Mouse (Mus musculus) neural tube, embryonic 14.5 days (tissue): ENCODE measurements around the gene Hsd17b3. TPM values are rescaled to one million over a fixed set of nuclear protein-coding genes. Genes with fewer than 3 reads are reported as not detected.
"Not testable (repeated sequence)": the region's sequence is repeated elsewhere in the genome, so short reads cannot be mapped to it uniquely, and the experiment has no call there.

ENCODE experiments used
- ATAC-seq: fragments of 200-750 bp; cut with Nextera tagmentation; 2 replicates; pipeline ENCODE4 v1.8.0; 2017; ENCODE audit warnings: low read depth, mild to moderate bottlenecking, moderate TSS enrichment, moderate library complexity
- H3K27ac ChIP-seq: fragments of 300-500 bp; sonication (generic); 2 replicates; pipeline ENCODE4 v1.5.1; 2014; ENCODE audit warnings: low read depth, mild to moderate bottlenecking, control low read depth, low read length, moderate library complexity, mixed read lengths
- H3K27me3 ChIP-seq: fragments of 300-500 bp; sonication (generic); 2 replicates; pipeline ENCODE4 v1.6.1; 2014; ENCODE audit warnings: low read length; ENCODE audit not compliant: control insufficient read depth, insufficient read depth
- H3K36me3 ChIP-seq: fragments of 300-500 bp; sonication (generic); 2 replicates; pipeline ENCODE4 v1.6.1; 2014; ENCODE audit warnings: low read length, mixed read lengths; ENCODE audit not compliant: control insufficient read depth, insufficient read depth
- H3K4me1 ChIP-seq: fragments of 300-500 bp; sonication (generic); 2 replicates; pipeline ENCODE4 v1.6.1; 2014; ENCODE audit warnings: low read length; ENCODE audit not compliant: control insufficient read depth, insufficient read depth
- H3K4me2 ChIP-seq: fragments of 300-500 bp; sonication (generic); 2 replicates; pipeline ENCODE4 v1.6.1; 2014; ENCODE audit warnings: mild to moderate bottlenecking, low read depth, low read length, control low read depth
- H3K4me3 ChIP-seq: fragments of 300-500 bp; sonication (generic); 2 replicates; pipeline ENCODE4 v1.5.1; 2014; ENCODE audit warnings: low read depth, low read length, control low read depth, mixed read lengths
- H3K9ac ChIP-seq: fragments of 300-500 bp; sonication (generic); replicated peaks from 2 replicates; pipeline ENCODE4 v1.6.1; 2014; ENCODE audit warnings: low read depth, mild to moderate bottlenecking, control low read depth, low read length, mixed read lengths
- H3K9me3 ChIP-seq: fragments of 300-500 bp; sonication (generic); 2 replicates; pipeline ENCODE4 v1.6.1; 2016; ENCODE audit warnings: low read length; ENCODE audit not compliant: control insufficient read depth
- WGBS: fragments of 180-500 bp; shearing (Covaris S2); extraction: QIAGEN DNeasy Blood & Tissue Kit; methylation state at CpG from one replicate; pipeline ENCODE4 v1.1.7; 2014; 5-methylcytosine and 5-hydroxymethylcytosine counted together
- polyA plus RNA-seq: library from polyadenylated mRNA; unstranded; fragments of >200 nt; fragmentation: Nextera tagmentation; extraction: Ambion mirVana; gene quantifications from 2 replicates; pipeline ENCODE4 v1.2.1, GENCODE M21; 2014

Gene Hsd17b3
- polyA plus RNA-seq, 1 experiment from 2014 or later = not detected

DNA sequence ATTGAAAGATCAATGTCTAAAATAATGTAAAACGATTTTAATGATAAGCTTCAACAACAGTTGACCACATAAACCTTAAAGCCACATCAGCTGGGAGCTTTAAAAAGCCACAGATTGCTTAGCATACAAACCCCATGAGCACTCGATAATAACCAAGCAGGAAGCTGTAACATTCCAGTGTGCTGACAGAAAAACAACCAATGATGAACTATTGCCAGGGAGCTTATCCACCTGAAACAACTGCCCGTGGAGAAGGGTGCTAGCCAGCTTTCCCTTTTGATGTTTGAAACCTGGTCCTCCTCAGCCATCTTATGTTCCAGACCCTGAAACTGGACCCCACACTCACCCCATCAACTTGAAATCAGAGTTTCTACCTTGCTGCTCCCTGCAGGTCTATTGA is 22.4 kb downstream of the Hsd17b3 start:
- Histone ChIP-seq H3K36me3 (no peaks in the 10 kb centered on the region), H3K27ac (no peak overlapping the region), H3K9ac (no peak overlapping the region), H3K4me2 (no peak overlapping the region), H3K4me3 (no peak overlapping the region), H3K4me1 (no peaks in the 10 kb centered on the region), H3K9me3 (no peaks in the 10 kb centered on the region), H3K27me3 (no peaks in the 10 kb centered on the region)
- 64% methylated on average over 3 of the region's 3 CpGs for WGBS
- ATAC-seq = no peak

- no peak for ATAC-seq
These were observed 24.8 kb downstream of the Hsd17b3 start for GRCm38 (mm10) chr13:64064276-64064675.

DNA sequence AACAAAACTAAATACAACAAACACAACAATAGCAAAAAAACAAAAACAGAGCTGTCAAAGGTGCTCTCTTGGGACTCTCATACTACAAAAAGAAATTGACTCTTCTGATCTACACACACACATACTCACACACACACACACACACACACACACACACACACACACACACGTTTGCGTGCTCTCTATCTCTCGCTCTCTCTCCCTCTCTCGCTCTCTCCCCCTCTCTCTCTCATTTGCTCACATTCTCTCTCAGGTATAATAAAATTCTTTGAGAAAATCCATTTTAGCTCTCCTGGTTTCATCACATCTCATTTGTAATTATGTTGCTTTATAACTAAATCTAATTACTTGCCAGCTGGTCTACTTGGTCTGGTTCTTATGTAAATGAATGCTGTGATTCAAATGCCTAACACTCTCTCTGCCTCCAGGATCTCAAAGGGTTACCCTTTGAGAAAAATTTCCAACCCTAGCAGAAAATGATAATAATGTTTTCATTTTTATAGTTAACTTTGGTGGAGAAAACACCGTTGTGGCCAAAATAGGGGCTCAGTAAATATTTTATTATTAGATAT is 28.0 kb downstream of the Hsd17b3 start:
- Histone ChIP-seq H3K4me3 (no peak overlapping the region), H3K9me3 (no peaks in the 10 kb centered on the region), H3K27ac (no peak overlapping the region), H3K9ac (no peak overlapping the region), H3K4me2 (no peak overlapping the region), H3K4me1 (no peaks in the 10 kb centered on the region), H3K27me3 (no peaks in the 10 kb centered on the region), H3K36me3 (no peaks in the 10 kb centered on the region)
- 41% methylated on average over 5 of the region's 5 CpGs for WGBS
- ATAC-seq = peak; percentile 69; the same call in 1 of the 2 replicates

More at GRCm38 (mm10) chr13:64064276-64064675, 24.8 kb downstream of the Hsd17b3 start:
- H3K4me2 ChIP-seq = no peak overlapping the region
- H3K27me3 ChIP-seq = no peaks in the 10 kb centered on the region
- no peak overlapping the region for H3K27ac ChIP-seq
- no peak overlapping the region for H3K4me3 ChIP-seq
- no peaks in the 10 kb centered on the region for H3K36me3 ChIP-seq
- H3K4me1 ChIP-seq = no peaks in the 10 kb centered on the region
- no peaks in the 10 kb centered on the region for H3K9me3 ChIP-seq
- H3K9ac ChIP-seq = no peak overlapping the region

DNA sequence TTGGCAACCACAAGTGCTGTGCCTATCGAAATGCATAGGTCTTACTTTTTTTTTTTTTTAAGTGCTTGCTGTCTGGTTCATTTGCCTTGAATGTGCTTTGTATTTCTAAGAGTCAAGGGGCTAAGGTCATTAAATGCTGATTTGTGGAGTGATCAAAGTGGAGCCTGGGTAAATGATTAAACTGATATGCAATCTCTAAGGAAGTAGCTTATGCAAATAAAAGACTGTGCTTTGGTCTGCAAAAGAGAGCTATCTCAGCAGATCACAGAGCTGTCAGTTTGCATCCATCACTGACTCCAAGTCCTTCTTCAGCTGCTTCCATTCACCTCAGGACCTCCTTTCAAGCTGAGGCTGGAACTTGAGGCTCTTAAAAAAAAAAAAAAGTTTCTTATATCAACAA is 35.1 kb downstream of the Hsd17b3 start:
- ATAC-seq = no peak
- WGBS = 31% methylated on average over 1 of the region's 1 CpGs

DNA sequence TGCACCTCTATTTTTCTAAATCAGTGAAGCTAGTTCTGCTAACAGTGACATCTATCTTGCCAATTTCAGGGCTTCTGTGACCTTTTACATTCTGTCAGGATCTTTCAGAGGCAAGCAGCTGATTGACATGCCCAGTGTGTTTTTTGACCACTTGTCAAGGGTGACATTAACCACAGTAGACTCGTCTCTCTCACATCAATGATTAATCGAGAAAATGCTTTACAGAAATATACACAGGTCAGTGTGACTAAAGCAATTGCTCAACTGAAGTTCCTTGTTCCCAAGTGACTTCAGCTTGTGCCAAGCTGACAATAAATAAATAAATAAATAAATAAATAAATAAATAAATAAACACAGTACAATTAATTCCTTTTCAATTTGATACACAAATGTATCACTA is 36.7 kb downstream of the Hsd17b3 start:
- ATAC-seq, H3K4me3 ChIP-seq, H3K27me3 ChIP-seq, H3K36me3 ChIP-seq, H3K27ac ChIP-seq, H3K9me3 ChIP-seq, H3K4me2 ChIP-seq, H3K4me1 ChIP-seq, H3K9ac ChIP-seq: not testable (repeated sequence)
- 92% methylated on average over 2 of the region's 2 CpGs for WGBS

More for the DNA sequence above, 35.1 kb downstream of the Hsd17b3 start:
- Histone ChIP-seq H3K9me3 (no peaks in the 10 kb centered on the region), H3K27ac (no peak overlapping the region), H3K27me3 (no peaks in the 10 kb centered on the region), H3K36me3 (no peaks in the 10 kb centered on the region), H3K4me2 (no peak overlapping the region), H3K4me1 (no peaks in the 10 kb centered on the region), H3K4me3 (no peak overlapping the region), H3K9ac (no peak overlapping the region)

DNA sequence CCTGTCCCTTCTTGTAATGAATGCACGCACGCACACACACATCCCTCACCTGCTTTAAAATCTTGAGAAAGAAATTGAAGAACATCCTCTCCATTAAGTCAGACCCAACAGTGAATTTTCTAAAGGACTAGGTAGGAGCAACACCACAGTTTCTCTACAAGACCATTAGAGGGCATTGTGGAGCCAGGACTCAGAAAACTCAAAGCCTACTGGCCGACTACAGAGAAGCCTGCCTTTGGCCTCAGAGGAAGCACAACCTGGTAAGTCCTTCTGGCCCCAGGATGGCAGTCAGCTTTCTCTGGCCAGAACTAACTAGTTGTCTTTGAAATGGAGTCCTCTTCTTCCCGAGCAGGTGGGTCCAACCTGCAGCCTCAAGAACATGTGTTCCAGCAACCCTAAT is 38.1 kb downstream of the Hsd17b3 start:
- H3K4me1 ChIP-seq = no peaks in the 10 kb centered on the region
- no peak overlapping the region for H3K27ac ChIP-seq
- H3K36me3 ChIP-seq = no peaks in the 10 kb centered on the region
- H3K27me3 ChIP-seq = no peaks in the 10 kb centered on the region
- no peak overlapping the region for H3K4me3 ChIP-seq
- no peaks in the 10 kb centered on the region for H3K9me3 ChIP-seq
- no peak overlapping the region for H3K4me2 ChIP-seq
- ATAC-seq = no peak
- WGBS = 70% methylated on average over 4 of the region's 4 CpGs
- no peak overlapping the region for H3K9ac ChIP-seq

DNA sequence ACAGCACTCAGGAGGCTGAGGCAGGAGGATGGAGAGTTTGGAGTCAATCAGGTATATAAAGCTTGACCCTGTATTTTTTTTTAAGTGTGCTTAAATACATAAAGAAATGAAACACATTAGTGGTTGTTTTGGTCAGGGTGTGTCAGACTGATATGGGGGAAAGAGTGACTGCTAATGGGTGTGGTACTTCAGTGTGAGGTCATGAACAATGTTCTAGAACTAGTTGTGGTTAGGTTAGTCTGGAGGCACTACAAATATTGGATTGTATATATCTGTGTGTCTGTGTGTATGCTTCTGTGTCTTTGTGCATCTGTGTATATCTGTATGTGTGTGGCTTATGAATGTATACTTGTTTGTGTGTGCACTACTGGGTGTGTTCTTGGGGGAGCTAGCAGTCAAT is 39.5 kb downstream of the Hsd17b3 start:
- Histone ChIP-seq H3K9me3 (no peaks in the 10 kb centered on the region), H3K9ac (no peak overlapping the region), H3K27me3 (no peaks in the 10 kb centered on the region), H3K4me3 (no peak overlapping the region), H3K36me3 (no peaks in the 10 kb centered on the region), H3K27ac (no peak overlapping the region), H3K4me1 (no peaks in the 10 kb centered on the region), H3K4me2 (no peak overlapping the region)
- ATAC-seq = no peak

DNA sequence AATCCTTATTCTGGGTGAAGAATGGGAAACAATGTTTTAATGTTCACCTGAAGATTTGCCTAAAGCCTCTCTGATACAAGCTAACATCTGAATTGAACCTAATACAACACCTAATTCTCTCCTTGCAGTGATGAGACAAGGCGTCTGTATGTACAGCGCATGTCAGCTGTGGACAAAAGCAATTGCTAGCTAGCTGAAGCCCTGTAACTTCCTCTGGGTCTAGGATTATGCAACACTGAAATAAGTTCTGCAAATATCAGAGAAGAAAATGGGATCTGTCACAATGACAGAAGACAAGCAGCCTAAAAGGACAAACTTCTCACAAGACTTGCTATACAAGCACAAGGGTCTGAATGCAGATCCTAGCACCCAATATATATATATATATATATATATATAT is 40.6 kb downstream of the Hsd17b3 start:
- Histone ChIP-seq H3K9ac (no peak overlapping the region), H3K4me2 (no peak overlapping the region), H3K9me3 (no peaks in the 10 kb centered on the region), H3K27ac (no peak overlapping the region), H3K27me3 (no peaks in the 10 kb centered on the region), H3K4me1 (no peaks in the 10 kb centered on the region), H3K4me3 (no peak overlapping the region), H3K36me3 (no peaks in the 10 kb centered on the region)
- 94% methylated on average over 2 of the region's 2 CpGs for WGBS
- ATAC-seq = no peak

- H3K4me1 ChIP-seq = no peaks in the 10 kb centered on the region
- no peak overlapping the region for H3K4me3 ChIP-seq
- no peak for ATAC-seq
- H3K27ac ChIP-seq = no peak overlapping the region
- H3K27me3 ChIP-seq = no peaks in the 10 kb centered on the region
- no peaks in the 10 kb centered on the region for H3K36me3 ChIP-seq
- no peak overlapping the region for H3K4me2 ChIP-seq
- WGBS = 63% methylated on average over 10 of the region's 10 CpGs
- H3K9ac ChIP-seq = no peak overlapping the region
- H3K9me3 ChIP-seq = no peaks in the 10 kb centered on the region
These were observed 49.1 kb downstream of the Hsd17b3 start for GRCm38 (mm10) chr13:64039976-64040375.

DNA sequence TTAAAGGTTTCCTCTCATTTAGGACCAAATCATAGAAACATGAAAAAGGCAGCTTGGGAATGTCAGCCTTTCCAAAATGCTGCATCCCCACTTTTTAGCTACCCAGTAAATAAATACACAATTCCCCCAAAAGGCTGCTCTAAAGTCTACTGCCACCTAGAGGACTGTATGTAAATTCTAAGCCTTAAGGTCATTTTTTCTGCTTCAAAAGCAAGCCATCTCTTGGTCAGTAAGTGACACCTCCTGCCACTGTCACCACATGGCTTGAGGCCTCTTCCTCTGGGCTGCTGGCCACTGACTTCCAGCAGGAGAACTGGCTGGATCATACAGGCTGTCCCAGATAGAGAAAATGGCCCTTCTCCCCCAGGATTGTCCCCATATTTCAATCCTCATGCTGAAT is 50.9 kb downstream of the Hsd17b3 start:
- H3K9me3 ChIP-seq = no peaks in the 10 kb centered on the region
- no peak overlapping the region for H3K4me2 ChIP-seq
- no peak overlapping the region for H3K4me3 ChIP-seq
- no peak overlapping the region for H3K9ac ChIP-seq
- no peaks in the 10 kb centered on the region for H3K27me3 ChIP-seq
- H3K36me3 ChIP-seq = no peaks in the 10 kb centered on the region
- ATAC-seq = no peak
- no peak overlapping the region for H3K27ac ChIP-seq
- H3K4me1 ChIP-seq = no peaks in the 10 kb centered on the region
